Mouse (Mus musculus) left cerebral cortex, adult 11 months (tissue): ENCODE data around the gene Evl.
"Not testable (repeated sequence)": the region's sequence is repeated elsewhere in the genome, so short reads cannot be mapped to it uniquely, and the experiment has no call there.

Experiments
- DNase-seq: peaks from one replicate; pipeline ENCODE4 v3.0.0; 2022; ENCODE audit warnings: low spot score

The Evl gene

DNA sequence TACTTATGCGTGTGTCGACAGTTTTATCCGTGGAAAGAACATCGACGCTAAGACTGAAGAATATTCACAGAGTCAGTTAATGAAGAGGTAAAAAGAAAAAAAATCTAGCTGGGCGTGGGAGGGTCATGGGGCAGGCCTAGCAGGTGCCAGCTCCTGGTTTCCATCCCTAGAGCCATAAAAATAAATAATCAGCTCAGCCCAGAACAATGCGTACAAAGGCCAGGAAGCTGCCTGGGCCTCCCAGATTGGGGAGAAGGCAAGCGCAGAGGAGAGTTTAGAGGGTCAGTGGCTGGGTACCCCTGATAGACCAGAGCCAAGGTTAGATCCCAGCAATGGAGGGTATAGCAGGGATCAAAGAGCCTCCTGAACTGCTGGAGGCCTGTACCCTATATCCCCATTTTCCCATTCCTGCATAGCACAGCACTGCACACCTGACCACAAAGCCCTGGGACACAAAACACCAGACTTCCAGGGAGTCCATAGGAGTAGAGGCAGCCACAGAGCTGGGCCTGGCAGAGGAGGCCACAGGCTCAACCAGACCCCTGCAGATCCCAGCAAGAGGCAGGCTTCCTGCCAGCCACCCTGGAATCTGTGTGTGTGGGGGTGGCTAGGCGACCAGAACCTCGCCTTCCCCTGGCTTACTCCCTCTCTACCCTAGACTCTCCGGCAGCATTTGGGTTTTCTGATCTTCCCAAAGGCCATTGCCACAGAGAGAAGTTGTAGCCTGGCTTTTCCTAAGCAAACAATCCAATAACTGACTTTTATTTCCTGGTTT lies 144.4 kb downstream of the Evl start:
- no peak for DNase-seq

DNA sequence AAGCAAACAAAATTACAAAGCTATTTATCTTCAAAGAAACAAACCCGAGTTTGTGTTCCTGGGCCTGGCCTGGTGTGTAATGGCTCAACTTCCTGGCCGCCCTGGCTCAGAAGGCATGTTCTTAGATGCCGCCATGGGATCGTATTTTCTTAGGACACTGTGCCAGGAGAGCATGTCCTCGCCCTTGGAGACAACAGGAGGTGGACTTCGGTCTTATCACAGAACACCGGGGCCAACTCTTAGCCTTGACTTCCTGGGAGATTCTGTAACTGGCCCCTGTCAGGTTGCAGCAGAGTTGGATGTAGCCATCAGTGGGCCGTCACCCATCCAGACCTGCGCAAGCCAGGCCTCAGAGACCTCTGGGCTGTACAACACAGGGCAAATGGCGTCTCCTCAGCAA lies 145.1 kb downstream of the Evl start:
- no peak for DNase-seq

DNA sequence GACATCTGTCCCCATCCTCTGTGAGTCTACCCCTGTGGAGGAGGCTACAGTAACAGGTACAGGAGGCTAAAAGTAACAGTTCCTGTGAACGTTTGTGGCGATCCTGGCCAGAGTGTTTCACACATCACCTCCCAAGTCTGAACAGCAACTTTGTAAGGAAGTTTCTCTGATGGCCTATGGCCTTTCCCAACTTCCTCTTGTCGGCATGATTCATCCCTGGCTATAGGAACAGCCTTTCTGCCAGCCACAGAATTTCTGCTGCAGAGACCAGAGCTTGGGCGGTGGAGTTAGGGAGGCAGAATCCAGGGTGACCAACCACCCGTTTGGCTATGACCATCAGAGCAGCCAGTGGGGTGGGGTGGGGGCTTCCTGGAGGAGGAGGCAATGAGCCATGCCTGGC lies 145.5 kb downstream of the Evl start:
- DNase-seq: no peak

DNA sequence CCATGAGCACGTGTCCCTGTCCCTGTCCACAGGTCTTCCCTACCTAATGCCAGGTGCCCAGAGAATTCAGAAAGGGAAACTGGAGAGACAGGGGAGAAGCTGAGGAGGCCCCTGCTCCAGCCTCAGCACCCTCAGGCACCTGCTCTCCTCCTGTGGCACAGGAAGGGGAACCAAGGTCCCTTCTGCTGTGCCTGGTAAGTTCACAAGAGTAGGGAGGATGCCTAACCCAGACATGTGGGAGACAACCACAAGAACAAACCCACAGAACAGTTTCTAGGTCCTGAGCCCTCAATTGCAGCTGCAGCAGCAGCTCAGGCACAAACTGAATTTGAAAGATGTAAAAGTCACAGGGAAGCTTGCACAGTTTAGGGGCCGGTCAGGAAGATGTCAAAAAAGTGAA lies 146.7 kb downstream of the Evl start:
- DNase-seq: no peak

DNA sequence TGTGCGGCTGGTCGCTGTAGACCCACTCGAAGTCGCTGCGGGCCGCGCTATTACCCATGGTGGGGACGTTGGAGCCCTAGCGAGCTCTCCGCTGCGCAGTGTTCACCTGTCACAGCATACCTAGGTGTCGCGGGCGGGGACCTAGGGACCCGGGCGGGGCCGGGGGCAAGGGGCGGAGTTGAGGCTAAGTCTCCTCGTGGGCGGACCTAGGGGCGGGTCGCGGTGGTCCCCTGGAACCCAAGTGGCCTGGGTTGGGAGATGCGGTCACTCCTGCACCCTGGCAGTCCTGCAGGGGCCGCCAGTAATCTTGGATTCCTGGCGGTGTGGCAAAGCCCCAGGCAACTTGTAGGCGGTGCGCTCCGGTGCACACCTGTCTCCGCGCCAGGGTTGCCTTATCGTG lies 147.7 kb downstream of the Evl start, which contains the start of gene Degs2:
TSS of gene Degs2 (minus strand) at position 131 of the 400 bp plus-strand sequence.
- no peak for DNase-seq

DNA sequence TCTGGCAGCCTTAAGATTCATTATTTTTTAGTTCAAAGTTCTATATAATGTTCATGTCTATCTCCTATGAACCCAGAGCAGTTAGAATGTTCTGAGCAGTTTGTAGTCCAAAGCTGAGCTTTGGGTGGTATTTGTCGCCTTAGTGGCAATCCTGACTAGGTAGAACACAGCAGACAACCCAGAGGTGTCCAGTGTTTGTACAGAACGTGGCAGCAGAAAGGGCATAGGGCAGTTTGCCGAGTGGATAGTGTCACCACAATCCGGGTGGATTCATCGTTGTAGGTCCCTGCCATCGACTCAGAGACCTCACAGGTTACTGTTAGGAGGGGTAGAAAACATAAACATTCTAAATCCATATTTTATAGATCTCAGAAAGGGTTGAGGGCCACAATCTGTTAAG lies 151.0 kb downstream of the Evl start:
- DNase-seq: no peak

DNA sequence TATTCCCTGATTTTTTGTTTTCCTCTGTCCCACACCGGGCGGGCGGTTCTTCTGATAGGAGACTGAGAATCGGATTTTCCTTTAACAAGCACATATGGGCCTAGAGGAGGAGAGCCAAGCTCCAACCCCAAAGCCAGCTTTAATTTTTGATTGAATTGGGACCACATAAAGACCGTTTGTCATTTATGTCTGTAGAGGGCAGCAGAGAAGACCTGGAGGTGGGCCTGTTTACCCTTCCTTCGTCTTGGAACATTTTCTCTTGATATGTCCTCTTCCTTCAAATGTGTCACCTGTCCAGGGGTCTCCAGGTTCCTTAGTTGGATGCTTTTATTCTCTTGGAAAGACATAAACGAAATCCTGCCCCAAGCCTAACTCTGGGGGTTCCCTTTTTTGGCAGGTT lies 151.6 kb downstream of the Evl start:
- no peak for DNase-seq

DNA sequence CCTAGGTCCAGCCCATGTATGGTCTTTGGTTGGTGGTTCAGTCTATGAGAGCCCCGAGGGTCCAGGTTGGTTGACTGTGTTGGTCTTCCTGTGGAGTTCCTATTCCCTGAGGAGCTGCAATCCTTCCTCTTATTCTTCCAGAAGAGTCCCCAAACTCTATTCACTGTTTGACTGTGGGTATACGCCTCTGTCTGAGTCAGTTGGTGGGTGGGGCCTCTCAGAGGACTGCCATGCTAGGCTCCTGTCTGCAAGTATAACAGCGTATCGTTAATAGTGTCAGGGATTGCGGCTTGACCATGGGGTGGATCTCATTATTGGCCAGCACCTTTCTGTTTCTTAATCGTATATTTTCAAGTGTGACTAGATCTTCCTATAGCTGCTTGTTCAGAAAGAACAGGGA lies 154.9 kb downstream of the Evl start:
- no peak for DNase-seq

DNA sequence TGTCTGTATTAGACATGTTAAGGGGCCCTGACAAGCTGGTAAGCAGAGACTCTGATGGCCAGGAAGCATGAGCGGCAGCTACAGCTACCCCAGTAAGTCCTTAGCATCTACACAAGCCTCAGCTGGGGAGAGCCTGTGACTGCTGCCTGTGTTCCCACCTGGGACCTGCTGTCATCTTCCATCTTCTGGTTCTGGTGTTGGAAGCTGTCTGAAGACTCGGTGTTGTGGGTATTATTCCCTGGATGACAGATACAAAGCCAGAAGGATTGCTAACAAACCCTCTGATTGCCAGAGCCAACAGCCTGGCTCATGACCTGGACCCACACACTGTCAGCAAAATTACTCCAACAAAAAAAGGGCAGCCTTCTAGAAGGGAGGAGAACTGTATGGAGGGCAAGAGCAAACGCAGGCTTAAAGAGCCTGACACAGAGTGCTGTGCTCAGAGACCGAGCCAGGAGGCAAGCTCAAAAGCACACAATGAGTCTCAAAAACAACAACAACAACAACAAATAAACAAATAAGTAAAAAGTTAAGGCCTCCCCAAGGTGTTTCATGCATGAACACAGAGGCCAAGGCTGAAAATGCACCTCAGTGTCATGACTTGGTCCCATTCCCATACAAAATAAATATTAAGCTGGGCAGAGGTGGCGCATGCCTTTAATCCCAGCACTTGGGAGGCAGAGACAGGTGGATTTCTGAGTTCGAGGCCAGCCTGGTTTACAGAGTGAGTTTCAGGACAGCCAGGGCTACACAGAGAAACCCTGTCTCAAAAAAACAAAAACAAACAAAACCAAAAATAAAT lies 155.6 kb downstream of the Evl start:
- DNase-seq: no peak

DNA sequence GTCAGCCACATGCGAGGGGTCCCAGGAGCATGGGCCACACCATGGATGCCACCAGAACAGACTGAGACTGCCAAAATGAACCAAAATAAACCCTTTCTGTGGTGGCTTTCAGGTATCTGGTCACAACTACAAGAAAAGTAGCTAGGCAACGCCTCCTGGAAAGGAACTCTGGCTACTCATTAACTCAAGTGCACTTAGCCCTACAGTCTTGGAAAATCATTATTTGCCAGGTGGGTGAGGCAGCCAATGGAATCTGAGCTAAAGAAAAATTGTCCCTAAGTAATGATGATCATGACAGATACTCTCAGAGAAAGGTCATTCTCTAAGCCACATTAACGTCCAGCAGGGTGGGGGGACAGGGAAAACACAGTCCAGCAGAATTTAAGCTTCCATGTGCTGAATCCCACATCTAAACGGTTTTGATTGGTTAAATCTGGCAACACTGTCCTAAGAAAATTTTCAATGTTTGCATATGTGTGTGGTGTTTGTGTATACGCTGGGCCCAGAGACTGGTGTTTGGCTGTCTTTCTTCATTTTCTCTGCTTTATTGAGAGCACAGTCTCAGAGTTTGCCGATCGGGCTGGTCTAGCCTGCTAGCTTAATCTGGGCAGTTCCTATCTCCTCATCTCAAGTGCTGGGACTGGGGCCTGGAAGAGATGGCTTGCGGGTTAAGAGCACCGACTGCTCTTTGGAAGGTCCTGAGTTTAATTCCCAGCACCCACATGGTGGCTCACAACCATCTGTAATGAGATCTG lies 156.5 kb downstream of the Evl start:
- DNase-seq: no peak

DNA sequence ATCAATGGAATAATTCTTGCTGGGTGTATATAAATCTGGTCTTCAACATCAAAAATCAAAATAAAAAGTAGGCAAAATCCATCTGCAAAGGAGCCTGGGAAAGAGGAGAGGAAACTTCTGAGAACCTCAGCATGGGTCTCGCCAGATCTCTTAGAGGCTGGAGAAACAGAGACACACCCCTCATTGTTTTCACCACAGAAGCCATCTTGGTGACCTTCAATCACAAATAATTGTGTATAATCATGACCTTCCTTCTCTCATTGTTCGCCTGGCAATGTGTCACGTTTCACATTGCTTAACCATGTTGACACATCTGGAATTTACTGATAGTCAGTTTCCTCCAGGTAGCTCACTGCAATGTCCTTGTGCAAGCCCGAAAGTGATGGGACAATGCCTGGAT lies 158.0 kb downstream of the Evl start:
- DNase-seq: no peak

DNA sequence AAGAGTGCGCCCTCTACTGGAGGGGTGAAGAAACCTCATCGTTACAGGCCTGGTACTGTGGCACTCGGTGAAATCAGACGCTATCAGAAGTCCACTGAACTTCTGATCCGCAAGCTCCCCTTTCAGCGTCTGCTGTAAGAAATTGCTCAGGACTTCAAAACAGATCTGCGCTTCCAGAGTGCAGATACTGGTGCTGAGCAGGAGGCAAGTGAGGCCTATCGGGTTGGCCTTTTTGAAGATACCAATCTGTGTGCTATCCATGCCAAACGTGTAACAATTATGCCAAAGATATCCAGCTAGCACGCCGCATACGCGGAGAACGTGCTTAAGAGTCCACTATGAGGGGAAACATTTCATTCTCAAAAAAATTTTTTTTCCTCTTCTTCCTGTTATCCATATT lies 159.5 kb downstream of the Evl start:
- DNase-seq: not testable (repeated sequence)

DNA sequence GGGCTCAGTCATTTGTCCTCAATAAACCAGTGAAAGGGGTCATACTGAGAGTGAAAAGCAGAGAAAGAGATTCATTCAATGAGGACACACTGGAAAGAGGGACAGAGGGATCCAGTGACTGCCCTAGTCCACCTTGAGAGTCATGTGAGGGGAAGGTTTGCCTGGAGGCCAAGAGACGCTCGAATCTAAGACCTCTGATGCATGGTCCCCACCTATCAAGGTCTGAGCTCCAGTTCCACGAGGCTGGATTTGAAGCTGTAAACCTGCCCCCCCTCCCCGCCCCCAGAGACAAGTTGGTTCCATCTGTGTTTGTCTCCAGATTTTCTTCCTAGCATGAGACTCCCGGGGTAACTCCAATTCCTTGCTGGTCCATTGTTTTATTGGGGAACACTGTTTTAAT lies 161.3 kb downstream of the Evl start:
- DNase-seq: no peak

DNA sequence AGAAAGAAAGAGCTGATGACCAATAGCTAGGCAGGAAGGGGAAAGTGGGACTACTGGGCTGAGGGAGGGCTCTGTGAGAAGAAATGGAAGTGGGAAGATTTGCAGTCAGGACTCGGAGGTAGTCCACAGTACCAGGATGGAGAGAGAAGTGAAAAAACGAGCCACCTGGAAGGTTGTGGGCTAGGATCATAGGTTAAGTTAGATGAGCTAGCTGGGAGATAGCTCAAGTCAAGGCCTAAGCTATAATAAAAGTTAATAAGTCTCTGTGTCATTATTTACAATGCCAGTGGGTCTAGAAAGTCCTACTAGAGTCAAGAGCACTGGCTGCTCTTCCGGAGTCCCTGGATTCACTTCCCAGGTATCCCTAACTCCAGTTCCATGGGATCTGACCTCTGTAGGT lies 164.0 kb downstream of the Evl start:
- DNase-seq: no peak

DNA sequence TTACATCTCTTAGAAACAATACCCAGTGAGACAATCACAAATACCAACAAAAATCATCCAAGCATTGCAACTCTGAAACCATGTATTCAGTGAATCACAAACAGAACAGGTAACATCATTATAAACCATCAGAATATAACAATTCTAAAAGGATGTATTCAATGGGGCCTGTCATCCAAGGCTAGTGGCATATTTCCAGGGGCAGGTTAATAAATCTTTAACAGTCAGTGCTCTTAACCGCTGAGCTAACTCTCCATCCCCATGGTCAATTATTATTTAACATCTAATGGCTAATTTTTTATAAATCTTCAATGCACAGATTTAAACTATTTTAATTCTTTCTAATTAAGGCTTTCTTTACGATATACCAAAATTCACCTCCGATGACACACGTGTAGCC lies 167.9 kb downstream of the Evl start:
- DNase-seq: no peak

DNA sequence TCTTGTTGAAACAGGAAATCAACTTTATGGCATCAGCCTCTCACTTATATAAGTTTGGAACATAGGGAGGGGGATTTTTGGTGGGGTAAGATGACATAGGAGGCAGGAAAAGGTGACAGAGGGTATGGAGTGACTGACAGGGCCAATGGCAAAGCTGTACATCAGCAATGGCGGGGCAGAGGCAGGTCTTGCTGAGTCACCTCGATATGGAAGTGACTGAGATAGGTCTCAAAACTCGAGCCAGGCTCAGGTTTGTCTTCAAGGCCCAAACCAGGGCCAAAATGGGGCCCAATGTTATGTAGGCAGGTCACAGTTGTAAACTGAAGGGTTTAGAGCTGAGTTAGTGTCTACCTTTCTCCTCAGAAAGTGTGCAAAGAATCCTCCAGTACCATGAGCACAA lies 169.3 kb downstream of the Evl start:
- DNase-seq: no peak

DNA sequence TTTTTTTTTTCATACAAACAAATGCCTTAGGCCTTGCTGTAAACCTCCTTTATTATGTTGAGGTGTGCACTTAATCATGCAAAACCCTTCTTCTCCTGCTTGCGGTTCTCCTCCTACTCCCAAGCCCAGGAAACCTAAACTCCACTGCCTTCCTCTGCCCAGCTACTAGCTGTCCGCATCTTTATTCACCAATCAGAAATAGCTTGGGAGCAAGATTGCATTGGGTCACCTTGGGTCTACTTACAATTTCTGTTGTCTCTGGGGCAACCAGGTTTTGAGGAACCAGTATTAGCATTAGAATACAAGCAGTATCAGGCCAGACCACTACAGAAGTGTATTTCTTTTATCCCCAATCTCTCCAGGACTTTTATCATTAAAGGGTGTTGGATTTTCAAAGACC lies 179.9 kb downstream of the Evl start:
- DNase-seq: no peak

DNA sequence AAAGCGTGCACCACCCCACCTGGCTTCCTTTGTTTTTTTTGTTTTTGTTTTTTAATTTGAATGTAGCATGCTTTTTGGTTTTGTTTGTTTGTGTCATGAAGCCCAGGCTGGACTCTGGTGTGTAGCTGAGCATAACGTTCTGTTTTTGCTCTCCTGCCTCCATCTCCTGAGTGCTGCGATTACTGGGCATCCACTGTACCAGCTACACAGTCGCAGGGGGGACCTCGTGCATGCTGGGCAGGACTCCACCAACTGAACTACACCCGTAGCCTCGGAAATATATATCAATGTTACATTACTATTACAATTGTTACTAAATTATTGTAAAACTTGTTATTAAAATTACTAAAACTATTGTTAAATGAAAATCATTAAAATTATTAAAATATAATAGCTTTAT lies 183.3 kb downstream of the Evl start:
- no peak for DNase-seq
